Mouse (Mus musculus): ENCODE results near the gene Sesn1. TPM values are rescaled to one million over a fixed set of nuclear protein-coding genes. Genes with fewer than 3 reads are reported as not detected.

The Sesn1 gene
- polyA plus RNA-seq (2017; shearing (Covaris generic)), result 207 TPM

GRCm38 (mm10) chr10:41809771-41810563 lies at the start of gene Sesn1, which contains the start of gene Cep57l1:
Gene Sesn1, plus strand, starts transcription at chr10:41809935.
Gene Cep57l1, minus strand, starts transcription at chr10:41809871.

Other genes with a start within 250 kb of the Sesn1 start
- 0.66 TPM for gene Ccdc162, start 93.3 kb upstream of the Sesn1 start, polyA plus RNA-seq (2017; shearing (Covaris generic))
- gene Cep57l1, start 64 bp upstream of the Sesn1 start, polyA plus RNA-seq (2017; shearing (Covaris generic)), result 17.2 TPM
- gene Armc2, start 208.5 kb downstream of the Sesn1 start, polyA plus RNA-seq (2017; shearing (Covaris generic)), result 0.60 TPM

Data from inflammation-experienced regulatory T-cells, adult 16 weeks (primary cell).